ENCODE assay signal across 20 mouse cellular contexts in the genomic region with DNA sequence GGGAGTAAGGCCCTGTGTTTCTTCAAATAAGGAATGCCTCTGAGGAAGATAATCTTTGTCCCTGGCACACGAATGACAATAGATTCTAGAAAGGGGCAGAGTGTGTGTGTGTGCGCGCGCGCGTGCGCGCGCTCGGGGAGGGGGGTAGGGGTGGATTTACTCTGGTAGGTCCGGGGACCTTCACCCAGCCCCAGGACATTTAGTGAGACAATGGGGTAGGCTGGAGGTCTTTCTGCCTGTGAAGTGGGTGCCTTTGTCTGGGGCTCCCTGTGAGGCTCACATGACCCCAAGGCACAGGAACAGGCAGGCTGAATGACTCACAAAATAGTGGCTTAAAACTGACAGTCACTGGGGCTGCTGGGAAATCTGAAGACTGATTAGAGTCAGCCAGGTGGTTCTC.
DNase-seq lines count a peak whose midpoint lies in the region; TF ChIP-seq lines count a peak whose summit lies in the region.
"Had no signal": no experiment of that assay in that cellular context is flagged by ENCODE, and none has a peak within 500 bp of the region (broad histone marks: within the 10 kb centered on the region; RNA-seq: fewer than 3 reads in every experiment).

No protein-coding gene starts in this region.

- peak; percentile 5 for DNase-seq in heart, adult 11 months
- DNase-seq in heart, adult 8-10 months (ENCODE audit: low spot score) = no peak
- DNase-seq in MEL (ENCODE audit: low read depth, low spot score) = peak; percentile 39
- no peak for DNase-seq in cerebellum, adult 8-10 months
- DNase-seq in urinary bladder, adult 2 months (ENCODE audit: low spot score) = no peak
- DNase-seq: adrenal gland, adult 8-10 months; adrenal gland, postnatal 14 days; adrenal gland, postnatal 36 days; B cell, adult 2 months; cerebellum, adult 9-11 months; cerebellum, postnatal 14 days; cerebellum, postnatal 36 days; embryo, embryonic 11 days had no signal

- peaks cover 0 to 8% of the 10 kb centered on the region in 2 experiments; a peak in 2 of 4 replicates for H3K36me3 ChIP-seq in MEL (ENCODE audit: control insufficient read depth in 1 of 2, insufficient read depth in 2 of 2, low read length in 2 of 2)
- H3K36me3 ChIP-seq: embryonic facial prominence, embryonic 13.5 days; embryonic facial prominence, embryonic 15.5 days; forebrain, embryonic 10.5 days; forebrain, embryonic 12.5 days; G1E had no signal

- no peak for TF ChIP-seq EP300 in MEL (IDR thresholded peaks at IDR 0.05; ENCODE audit: low read depth in 1 of 2, low read length in 2 of 2)

- no peak overlapping the region for H3K4me3 ChIP-seq in MEL (ENCODE audit: control insufficient read depth in 1 of 2, insufficient read depth in 1 of 2, low read depth in 2 of 2, low read length in 2 of 2)
- H3K4me3 ChIP-seq: embryonic facial prominence, embryonic 13.5 days; embryonic facial prominence, embryonic 15.5 days; erythroblast, embryonic 14.5 days; forebrain, embryonic 10.5 days; forebrain, embryonic 12.5 days had no signal

- H3K4me1 ChIP-seq in MEL (ENCODE audit: control insufficient read depth in 1 of 2, insufficient read depth in 2 of 2, low read length in 2 of 2) = peaks cover 4 to 15% of the 10 kb centered on the region in 2 experiments

- H3K9ac ChIP-seq in MEL (ENCODE audit: control insufficient read depth, low read depth, low read length, poor library complexity, severe bottlenecking) = no peak overlapping the region
- H3K9ac ChIP-seq: embryonic facial prominence, embryonic 13.5 days; embryonic facial prominence, embryonic 15.5 days; forebrain, embryonic 12.5 days had no signal

- TF ChIP-seq POLR2A in MEL (IDR thresholded peaks at IDR 0.05; ENCODE audit: control insufficient read depth in 1 of 2, insufficient read depth in 1 of 2, low read depth in 1 of 2, low read length in 2 of 2, poor library complexity in 1 of 2) = no peak

- TF ChIP-seq CTCF in MEL (IDR thresholded peaks at IDR 0.05 in 2 of 3, conservative IDR thresholded peaks at IDR 0.05 in 1 of 3; ENCODE audit: control insufficient read depth in 1 of 3, insufficient read depth in 1 of 3, low read depth in 2 of 3, low read length in 3 of 3, poor library complexity in 1 of 3, severe bottlenecking in 1 of 3) = no peak

- no peak overlapping the region for H3K27ac ChIP-seq in MEL (ENCODE audit: control insufficient read depth, low read depth, low read length)
- H3K27ac ChIP-seq: embryonic facial prominence, embryonic 13.5 days; embryonic facial prominence, embryonic 15.5 days; forebrain, embryonic 10.5 days; forebrain, embryonic 12.5 days had no signal

- no peaks in the 10 kb centered on the region for H3K9me3 ChIP-seq in MEL (replicated peaks; ENCODE audit: insufficient read depth, low read length)
- H3K9me3 ChIP-seq: embryonic facial prominence, embryonic 13.5 days; embryonic facial prominence, embryonic 15.5 days; forebrain, embryonic 10.5 days; forebrain, embryonic 12.5 days; G1E had no signal

- H3K79me2 ChIP-seq in MEL (ENCODE audit: control insufficient read depth, insufficient read depth, low read length, poor library complexity) = no peaks in the 10 kb centered on the region

- H3K27me3 ChIP-seq in MEL (ENCODE audit: control insufficient read depth in 1 of 2, insufficient read depth in 2 of 2, low read length in 2 of 2) = no peaks in the 10 kb centered on the region
- H3K27me3 ChIP-seq: CH12.LX had no signal

- TF ChIP-seq RAD21 in MEL (IDR thresholded peaks at IDR 0.05; ENCODE audit: low read depth, low read length) = no peak

TF ChIP-seq in MEL, 35 proteins besides CTCF, POLR2A, EP300 and RAD21:
- TF ChIP-seq ZC3H11A (IDR thresholded peaks at IDR 0.05; ENCODE audit: low read depth, low read length) (no peak), HCFC1 (IDR thresholded peaks at IDR 0.05; ENCODE audit: low read depth, low read length) (no peak), USF1 (IDR thresholded peaks at IDR 0.05; ENCODE audit: low read depth, low read length) (0 out of 2 replicates have a peak, but pooled peaks have one; percentile 28)

Comparison
In these comparisons a context has a peak if more than half of its experiments do, and no peak if none do; other contexts are left out.
1. DNase-seq: peak in heart, adult 11 months (single experiment) and MEL (single experiment); none in heart, adult 8-10 months (single experiment), cerebellum, adult 8-10 months (single experiment) and urinary bladder, adult 2 months (single experiment).